Mouse (Mus musculus) spleen, adult 2 months (tissue): ENCODE measurements around the gene Agbl4. TPM values are rescaled to one million over a fixed set of nuclear protein-coding genes. Genes with fewer than 3 reads are reported as not detected.
A peak's percentile ranks its signal among the peaks of the same experiment; 100 is the strongest.

Source experiments
- DNase-seq, 2 experiments: peaks; one replicate each; pipeline versions ENCODE4 v3.0.0 to v3.0.0-alpha.2; 2012 to 2021; ENCODE audit warnings: low spot score in 2 of 2, low read depth in 1 of 2
- H3K27ac ChIP-seq: fragments of 200-500 bp; 2 replicates; pipeline ENCODE4 v1.5.1; 2012; ENCODE audit warnings: low read length, inconsistent platforms; ENCODE audit not compliant: insufficient read depth
- H3K27me3 ChIP-seq: fragments of 200-500 bp; 2 replicates; pipeline ENCODE4 v1.6.1; 2012; ENCODE audit warnings: mild to moderate bottlenecking, moderate library complexity, low read length, inconsistent platforms; ENCODE audit not compliant: control insufficient read depth, insufficient read depth
- H3K36me3 ChIP-seq: fragments of 200-500 bp; 2 replicates; pipeline ENCODE4 v1.6.1; 2012; ENCODE audit warnings: mild to moderate bottlenecking, low read length, inconsistent platforms; ENCODE audit not compliant: control insufficient read depth, insufficient read depth
- H3K4me1 ChIP-seq: fragments of 200-500 bp; 2 replicates; pipeline ENCODE4 v1.6.1; 2011; ENCODE audit warnings: inconsistent platforms; ENCODE audit not compliant: control insufficient read depth, insufficient read depth, insufficient read length
- H3K4me3 ChIP-seq: fragments of 200-500 bp; 2 replicates; pipeline ENCODE4 v1.5.1; 2011; ENCODE audit warnings: mild to moderate bottlenecking, inconsistent platforms; ENCODE audit not compliant: insufficient read depth, insufficient read length; ENCODE audit errors: extremely low read depth
- CTCF ChIP-seq: fragments of 200-500 bp; IDR thresholded peaks from 2 replicates; pipeline ENCODE4 v1.5.1; 2011; ENCODE audit warnings: mild to moderate bottlenecking, inconsistent platforms; ENCODE audit not compliant: insufficient read depth, insufficient read length, insufficient replicate concordance; ENCODE audit errors: extremely low read depth
- POLR2A ChIP-seq: fragments of 200-500 bp; IDR thresholded peaks from 2 replicates; pipeline ENCODE4 v1.6.1; 2011; ENCODE audit warnings: low read depth, low read length, inconsistent platforms
- WGBS: fragments of 180-500 bp; shearing (Covaris S2); methylation state at CpG from one replicate; pipeline ENCODE4 v1.1.7; 2018; 5-methylcytosine and 5-hydroxymethylcytosine counted together
- polyA plus RNA-seq: library from polyadenylated mRNA; depleted of rRNA; stranded (reverse); fragments of >200 nt; gene quantifications from 2 replicates; pipeline ENCODE4 v1.2.3, GENCODE M21; 2012

The Agbl4 gene
- polyA plus RNA-seq, 1 experiment, result 0.18 TPM

- Histone ChIP-seq H3K27ac (no peak overlapping the region), H3K36me3 (no peaks in the 10 kb centered on the region), H3K4me3 (no peak overlapping the region), H3K4me1 (no peaks in the 10 kb centered on the region), H3K27me3 (no peaks in the 10 kb centered on the region)
- TF ChIP-seq POLR2A (no peak), CTCF (peak; percentile 73; the same call in 1 of the 2 replicates)
- 34% methylated on average over 8 of the region's 8 CpGs for WGBS
- peak in 1 of 2 experiments; percentile 47 for DNase-seq
Observed at GRCm38 (mm10) chr4:111626118-111626830, 1228.8 kb downstream of the Agbl4 start.

- Histone ChIP-seq H3K4me1 (no peaks in the 10 kb centered on the region), H3K27me3 (no peaks in the 10 kb centered on the region), H3K36me3 (no peaks in the 10 kb centered on the region), H3K4me3 (no peak overlapping the region), H3K27ac (no peak overlapping the region)
- WGBS, result 90% methylated on average over 1 of the region's 1 CpGs
- no peak for DNase-seq
- no peak for TF ChIP-seq CTCF
- no peak for TF ChIP-seq POLR2A
Observed at GRCm38 (mm10) chr4:111632615-111633014, 1235.2 kb downstream of the Agbl4 start.

GRCm38 (mm10) chr4:111635538-111636124, 1238.2 kb downstream of the Agbl4 start:
- H3K27ac ChIP-seq, result no peak overlapping the region
- H3K36me3 ChIP-seq, result no peaks in the 10 kb centered on the region
- TF ChIP-seq CTCF (no peak), POLR2A (no peak)
- H3K4me1 ChIP-seq, result no peaks in the 10 kb centered on the region
- WGBS, result 94% methylated on average over 3 of the region's 3 CpGs
- no peak for DNase-seq
- H3K4me3 ChIP-seq, result no peak overlapping the region
- no peaks in the 10 kb centered on the region for H3K27me3 ChIP-seq

GRCm38 (mm10) chr4:111638948-111639708, 1241.7 kb downstream of the Agbl4 start:
- Histone ChIP-seq H3K4me1 (no peaks in the 10 kb centered on the region), H3K36me3 (no peaks in the 10 kb centered on the region), H3K27me3 (no peaks in the 10 kb centered on the region), H3K4me3 (no peak overlapping the region), H3K27ac (no peak overlapping the region)
- TF ChIP-seq CTCF, result no peak
- TF ChIP-seq POLR2A, result no peak
- no peak for DNase-seq
- 91% methylated on average over 5 of the region's 5 CpGs for WGBS

- 78% methylated on average over 6 of the region's 6 CpGs for WGBS
- TF ChIP-seq CTCF, result no peak
- TF ChIP-seq POLR2A, result no peak
Observed at GRCm38 (mm10) chr4:111645117-111645830, 1247.8 kb downstream of the Agbl4 start.

GRCm38 (mm10) chr4:111645831-111646166, 1248.3 kb downstream of the Agbl4 start:
- Histone ChIP-seq H3K27me3 (no peaks in the 10 kb centered on the region), H3K4me3 (no peak overlapping the region), H3K4me1 (no peaks in the 10 kb centered on the region), H3K27ac (no peak overlapping the region), H3K36me3 (no peaks in the 10 kb centered on the region)
- TF ChIP-seq CTCF (no peak), POLR2A (no peak)
- 53% methylated on average over 1 of the region's 1 CpGs for WGBS
- DNase-seq, result no peak

More at GRCm38 (mm10) chr4:111645117-111645830, 1247.8 kb downstream of the Agbl4 start:
- no peak for DNase-seq
- Histone ChIP-seq H3K4me3 (no peak overlapping the region), H3K4me1 (no peaks in the 10 kb centered on the region), H3K27ac (no peak overlapping the region), H3K36me3 (no peaks in the 10 kb centered on the region), H3K27me3 (no peaks in the 10 kb centered on the region)
